Mouse (Mus musculus) midbrain, postnatal 0 days (tissue): Measurements from ENCODE around the gene Sbf1. TPM values are rescaled to one million over a fixed set of nuclear protein-coding genes. Genes with fewer than 3 reads are reported as not detected.
A peak's percentile ranks its signal among the peaks of the same experiment; 100 is the strongest.

Experiments
- ATAC-seq: fragments of 200-750 bp; cut with Nextera tagmentation; 2 replicates; pipeline ENCODE4 v1.8.0; 2017; ENCODE audit warnings: moderate number of reproducible peaks, mild to moderate bottlenecking, moderate TSS enrichment, moderate library complexity; ENCODE audit not compliant: low FRiP score
- DNase-seq: peaks from one replicate; pipeline ENCODE4 v3.0.0-alpha.2; 2015; ENCODE audit warnings: low spot score
- H3K27ac ChIP-seq: fragments of 300-500 bp; sonication (generic); 2 replicates; pipeline ENCODE4 v1.5.1; 2014; ENCODE audit warnings: low read depth, mild to moderate bottlenecking, low read length, mixed read lengths
- H3K27me3 ChIP-seq: fragments of 300-500 bp; sonication (generic); 2 replicates; pipeline ENCODE4 v1.6.1; 2014; ENCODE audit warnings: low read length, control low read depth, mixed read lengths; ENCODE audit not compliant: insufficient read depth
- H3K36me3 ChIP-seq: fragments of 300-500 bp; sonication (generic); 2 replicates; pipeline ENCODE4 v1.6.1; 2014; ENCODE audit warnings: low read length, control low read depth, mixed read lengths; ENCODE audit not compliant: insufficient read depth
- H3K4me1 ChIP-seq: fragments of 300-500 bp; sonication (generic); 2 replicates; pipeline ENCODE4 v1.6.1; 2014; ENCODE audit warnings: mild to moderate bottlenecking, control low read depth, antibody characterized with exemption, low read length, mixed read lengths; ENCODE audit not compliant: insufficient read depth
- H3K4me2 ChIP-seq: fragments of 300-500 bp; sonication (generic); 2 replicates; pipeline ENCODE4 v1.6.1; 2014; ENCODE audit warnings: low read depth, mild to moderate bottlenecking, low read length, mixed read lengths; ENCODE audit not compliant: poor library complexity, severe bottlenecking
- H3K4me3 ChIP-seq: fragments of 300-500 bp; sonication (generic); 2 replicates; pipeline ENCODE4 v1.5.1; 2014; ENCODE audit warnings: low read depth, mild to moderate bottlenecking, low read length, moderate library complexity
- H3K9ac ChIP-seq: fragments of 300-500 bp; sonication (generic); replicated peaks from 2 replicates; pipeline ENCODE4 v1.6.1; 2014; ENCODE audit warnings: mild to moderate bottlenecking, low read length, moderate library complexity, mixed read lengths; ENCODE audit not compliant: poor library complexity, severe bottlenecking
- H3K9me3 ChIP-seq: fragments of 300-500 bp; sonication (generic); 2 replicates; pipeline ENCODE4 v1.6.1; 2016; ENCODE audit warnings: low read length, control low read depth
- CTCF ChIP-seq: IDR thresholded peaks from 2 replicates; pipeline ENCODE4 v1.5.1; 2016; ENCODE audit warnings: antibody characterized with exemption, mild to moderate bottlenecking
- WGBS: fragments of 180-500 bp; shearing (Covaris S2); extraction: QIAGEN DNeasy Blood & Tissue Kit; methylation state at CpG from one replicate; pipeline ENCODE4 v1.1.7; 2014; 5-methylcytosine and 5-hydroxymethylcytosine counted together
- polyA plus RNA-seq: library from polyadenylated mRNA; unstranded; fragments of >200 nt; fragmentation: Nextera tagmentation; extraction: Ambion mirVana; gene quantifications from 2 replicates; pipeline ENCODE4 v1.2.1, GENCODE M21; 2015
- total RNA-seq: library from RNA; depleted of rRNA; stranded (reverse); fragments of >200 nt; gene quantifications from 2 replicates; pipeline ENCODE4 v1.2.3, GENCODE M21; 2014

Sbf1 gene
- total and polyA plus RNA-seq, 2 experiments from 2014 or later: 77.3 to 287 TPM

DNA sequence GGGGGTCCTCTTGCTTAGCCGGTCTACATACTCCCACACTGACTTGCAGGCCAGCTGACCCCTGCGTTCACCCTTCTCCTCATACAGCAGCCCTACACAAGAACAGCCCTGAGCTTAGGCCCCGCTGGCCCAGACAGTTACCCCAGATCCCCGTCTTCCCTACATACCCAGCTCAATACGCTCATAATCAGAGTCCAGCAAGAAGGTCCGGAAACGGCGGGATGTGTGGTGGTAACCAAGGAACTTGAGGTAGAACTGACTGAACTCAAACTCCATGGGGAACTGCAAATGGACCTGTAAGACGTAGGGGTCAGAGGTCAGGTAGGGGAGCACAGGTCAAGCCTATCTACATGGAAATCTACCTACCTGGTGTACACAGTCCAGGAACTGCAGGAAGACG is 21.3 kb downstream of the Sbf1 start:
- no peak for TF ChIP-seq CTCF
- WGBS: 97% methylated on average over 10 of the region's 10 CpGs
- Histone ChIP-seq H3K4me3 (no peak overlapping the region), H3K9me3 (no peaks in the 10 kb centered on the region), H3K27me3 (no peaks in the 10 kb centered on the region), H3K4me2 (no peak overlapping the region), H3K27ac (no peak overlapping the region), H3K9ac (no peak overlapping the region), H3K36me3 (peaks cover 72% of the 10 kb centered on the region), H3K4me1 (no peaks in the 10 kb centered on the region)
- DNase-seq: no peak
- ATAC-seq: no peak

DNA sequence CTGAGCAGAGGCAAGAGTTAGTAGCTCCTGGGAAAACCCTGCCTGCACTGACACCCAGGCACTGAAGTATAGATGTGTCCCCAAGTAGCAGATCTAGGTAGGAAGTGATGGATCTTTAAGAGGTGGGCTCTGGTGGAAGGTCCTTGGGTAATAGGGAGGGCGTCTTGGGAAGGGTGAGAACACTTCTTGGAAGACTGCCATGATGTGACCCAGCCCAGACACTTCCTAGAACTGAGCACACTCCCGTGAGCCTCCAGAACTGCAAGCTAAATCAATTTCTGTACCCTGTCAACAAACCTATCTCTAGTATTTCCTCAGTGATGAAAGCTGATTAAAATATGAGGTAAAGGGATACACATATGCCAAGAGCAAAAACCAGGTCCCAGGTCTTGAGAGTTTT is 22.3 kb downstream of the Sbf1 start:
- ATAC-seq (no peak), DNase-seq (no peak)
- H3K9ac ChIP-seq: no peak overlapping the region
- H3K27ac ChIP-seq: no peak overlapping the region
- WGBS: 81% methylated on average over 2 of the region's 2 CpGs
- H3K27me3 ChIP-seq: no peaks in the 10 kb centered on the region
- H3K4me3 ChIP-seq: no peak overlapping the region
- TF ChIP-seq CTCF: no peak
- no peaks in the 10 kb centered on the region for H3K9me3 ChIP-seq
- H3K4me1 ChIP-seq: no peaks in the 10 kb centered on the region
- peaks cover 75% of the 10 kb centered on the region for H3K36me3 ChIP-seq
- no peak overlapping the region for H3K4me2 ChIP-seq

DNA sequence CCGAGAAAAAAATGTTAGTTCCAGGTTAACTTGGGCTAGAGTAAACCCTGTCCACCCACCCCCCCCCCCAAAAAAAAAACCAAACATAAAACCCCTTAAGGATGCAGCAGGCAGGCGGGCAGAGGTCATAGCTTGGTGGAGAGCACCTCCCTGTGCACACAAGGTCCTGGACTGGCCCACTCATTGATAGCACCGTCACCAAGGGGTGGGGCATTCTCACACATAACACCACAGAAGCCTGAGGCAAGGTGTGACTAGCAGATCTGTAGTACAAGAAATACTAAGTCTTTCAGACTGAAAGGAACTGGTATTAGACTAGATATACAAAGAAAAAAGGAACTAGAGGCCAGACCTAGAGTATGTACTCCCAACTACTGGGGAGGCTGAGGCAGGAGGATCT is 23.6 kb downstream of the Sbf1 start:
- H3K36me3 ChIP-seq: peaks cover 76% of the 10 kb centered on the region
- no peaks in the 10 kb centered on the region for H3K27me3 ChIP-seq
- no peak overlapping the region for H3K9ac ChIP-seq
- H3K4me3 ChIP-seq: no peak overlapping the region
- H3K4me1 ChIP-seq: no peaks in the 10 kb centered on the region
- no peak overlapping the region for H3K4me2 ChIP-seq
- no peak for DNase-seq
- no peak overlapping the region for H3K27ac ChIP-seq
- no peak for ATAC-seq
- 91% methylated on average over 3 of the region's 3 CpGs for WGBS
- H3K9me3 ChIP-seq: no peaks in the 10 kb centered on the region
- no peak for TF ChIP-seq CTCF

DNA sequence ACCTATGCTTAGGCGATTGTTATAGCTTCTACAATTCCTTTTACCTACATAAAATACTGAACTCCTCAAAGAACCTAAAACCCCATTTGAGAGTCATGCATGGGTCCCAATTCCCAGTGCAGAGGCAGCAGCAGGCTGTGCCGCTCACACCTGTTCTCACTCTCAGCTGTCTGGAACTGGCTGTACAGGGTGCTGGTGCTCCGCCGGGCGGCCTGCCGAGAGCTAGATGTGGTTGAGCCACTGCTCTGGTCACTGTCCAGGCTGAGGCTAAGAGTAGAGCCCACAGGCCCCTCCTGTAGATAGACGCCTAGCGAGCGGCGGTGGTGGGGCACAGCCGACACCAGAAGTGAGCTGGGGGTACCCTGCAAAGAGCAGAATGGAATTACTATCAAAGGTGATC is 25.7 kb downstream of the Sbf1 start:
- no peak overlapping the region for H3K27ac ChIP-seq
- ATAC-seq: no peak

DNA sequence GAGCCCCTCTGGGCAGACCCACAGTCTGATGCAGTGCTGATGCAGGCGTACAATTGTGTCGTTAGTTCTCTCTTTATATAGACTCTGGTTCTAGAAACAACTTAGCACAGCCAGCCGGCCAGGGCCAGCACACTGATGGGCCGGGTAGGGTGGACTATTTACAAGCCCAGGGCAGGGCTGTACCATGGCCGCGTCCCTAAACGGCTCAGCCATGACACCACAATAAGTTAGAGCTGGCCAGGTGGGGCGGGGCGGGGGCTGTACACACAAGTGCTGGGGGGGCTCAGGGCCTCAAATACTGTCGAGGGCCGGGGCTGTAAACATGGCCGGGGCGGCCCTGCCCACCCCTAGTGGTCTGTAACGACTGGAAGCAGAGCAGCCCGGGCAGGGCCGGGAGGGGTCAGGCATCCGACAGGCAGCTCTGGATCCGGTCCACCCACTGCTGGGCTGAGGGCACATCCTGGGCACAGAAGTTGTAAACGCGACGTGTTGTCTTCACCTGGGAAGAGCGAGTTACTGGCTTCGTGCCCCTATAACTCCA is 26.8 kb downstream of the Sbf1 start:
- ATAC-seq: 0 out of 2 replicates have a peak, but pooled peaks have one; percentile 15
- no peak overlapping the region for H3K4me3 ChIP-seq
- 89% methylated on average over 23 of the region's 23 CpGs for WGBS
- peaks cover 64% of the 10 kb centered on the region for H3K36me3 ChIP-seq
- TF ChIP-seq CTCF: no peak
- H3K4me2 ChIP-seq: no peak overlapping the region
- no peak overlapping the region for H3K9ac ChIP-seq
- no peak for DNase-seq
- no peaks in the 10 kb centered on the region for H3K9me3 ChIP-seq
- H3K27me3 ChIP-seq: no peaks in the 10 kb centered on the region
- H3K27ac ChIP-seq: 0 out of 2 replicates have a peak overlapping the region, but pooled peaks have one; percentile 18
- H3K4me1 ChIP-seq: no peaks in the 10 kb centered on the region

More for the DNA sequence above, 25.7 kb downstream of the Sbf1 start:
- TF ChIP-seq CTCF: no peak
- H3K9me3 ChIP-seq: no peaks in the 10 kb centered on the region
- H3K4me2 ChIP-seq: no peak overlapping the region
- H3K4me1 ChIP-seq: no peaks in the 10 kb centered on the region
- H3K36me3 ChIP-seq: peaks cover 64% of the 10 kb centered on the region
- no peak overlapping the region for H3K4me3 ChIP-seq
- no peak overlapping the region for H3K9ac ChIP-seq
- WGBS: 97% methylated on average over 11 of the region's 11 CpGs
- no peaks in the 10 kb centered on the region for H3K27me3 ChIP-seq
- DNase-seq: no peak

DNA sequence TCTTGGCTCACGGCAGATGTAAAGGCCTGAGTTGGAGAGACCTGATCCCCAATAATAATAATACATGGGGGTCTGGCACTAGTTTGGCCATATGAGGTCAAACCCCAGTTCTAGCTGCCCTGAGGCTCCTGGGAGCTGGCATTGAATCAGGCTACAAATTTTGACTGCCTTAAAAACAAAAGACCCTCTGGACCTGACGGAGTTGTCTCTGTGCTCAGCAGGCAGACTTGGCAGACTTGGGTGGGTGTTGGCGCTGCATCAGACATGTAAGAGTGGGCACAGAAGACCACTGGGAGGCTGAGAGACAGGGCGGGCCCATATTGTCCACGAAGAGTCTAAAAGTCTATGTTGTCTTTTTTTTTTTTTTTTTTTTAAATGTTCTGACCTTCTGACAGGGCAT is 28.5 kb downstream of the Sbf1 start:
- H3K9me3 ChIP-seq: no peaks in the 10 kb centered on the region

More for the DNA sequence above, 28.5 kb downstream of the Sbf1 start:
- no peak for TF ChIP-seq CTCF
- no peak overlapping the region for H3K4me2 ChIP-seq
- WGBS: 77% methylated on average over 5 of the region's 5 CpGs
- no peak overlapping the region for H3K9ac ChIP-seq
- H3K4me3 ChIP-seq: no peak overlapping the region
- ATAC-seq (no peak), DNase-seq (no peak)
- H3K27me3 ChIP-seq: no peaks in the 10 kb centered on the region
- H3K36me3 ChIP-seq: peaks cover 73% of the 10 kb centered on the region
- H3K27ac ChIP-seq: no peak overlapping the region
- H3K4me1 ChIP-seq: no peaks in the 10 kb centered on the region
